ENCODE assay signal across 31 mouse cellular contexts in genomic region chr11:45885606-45886230, GRCm38 (mm10). TPM values are rescaled to one million over a fixed set of nuclear protein-coding genes. Genes with fewer than 3 reads are reported as not detected.
DNase-seq lines count a peak whose midpoint lies in the region; ATAC-seq and TF ChIP-seq lines count a peak whose summit lies in the region.
"Had no signal": no experiment of that assay in that cellular context is flagged by ENCODE, and none has a peak within 500 bp of the region (broad histone marks: within the 10 kb centered on the region; RNA-seq: fewer than 3 reads in every experiment).

No protein-coding gene starts in this region.

- H3K4me2 ChIP-seq in forebrain, embryonic 12.5 days, result no peak overlapping the region
- H3K4me2 ChIP-seq in forebrain, embryonic 13.5 days, result no peak overlapping the region
- no peak overlapping the region for H3K4me2 ChIP-seq in midbrain, embryonic 12.5 days (replicated peaks)
- H3K4me2 ChIP-seq: heart, embryonic 13.5 days; hindbrain, embryonic 14.5 days; limb, embryonic 13.5 days; liver, embryonic 15.5 days; lung, embryonic 14.5 days; neural tube, embryonic 12.5 days had no signal

- H3K27ac ChIP-seq in forebrain, embryonic 12.5 days, result peak overlapping the region; percentile 69; the same call in 1 of the 2 replicates
- H3K27ac ChIP-seq in forebrain, embryonic 13.5 days, result no peak overlapping the region
- peak overlapping the region; percentile 10 for H3K27ac ChIP-seq in midbrain, embryonic 12.5 days (replicated peaks)
- H3K27ac ChIP-seq in midbrain, embryonic 10.5 days (replicated peaks), result no peak overlapping the region
- H3K27ac ChIP-seq in ES-E14 (ENCODE audit: insufficient read depth, low read depth, low read length, poor library complexity, severe bottlenecking), result no peak overlapping the region
- no peak overlapping the region for H3K27ac ChIP-seq in left cerebral cortex, adult 2 months
- H3K27ac ChIP-seq: heart, embryonic 13.5 days; limb, embryonic 13.5 days; liver, embryonic 15.5 days; neural tube, embryonic 12.5 days; stomach, postnatal 0 days had no signal

- H3K36me3 ChIP-seq in forebrain, embryonic 12.5 days (replicated peaks), result peaks cover 28% of the 10 kb centered on the region
- H3K36me3 ChIP-seq in forebrain, embryonic 13.5 days (ENCODE audit: poor library complexity, severe bottlenecking), result peaks cover 32% of the 10 kb centered on the region
- H3K36me3 ChIP-seq in midbrain, embryonic 12.5 days, result peaks cover 35% of the 10 kb centered on the region; the same call in 1 of the 2 replicates
- H3K36me3 ChIP-seq in midbrain, embryonic 10.5 days, result peaks cover 59% of the 10 kb centered on the region
- peaks cover 11% of the 10 kb centered on the region; the same call in 1 of the 2 replicates for H3K36me3 ChIP-seq in ES-E14 (ENCODE audit: control insufficient read depth, insufficient read depth, low read length, poor library complexity, severe bottlenecking)

- WGBS in forebrain, embryonic 12.5 days, result 69% methylated on average over 5 of the region's 5 CpGs
- 72% methylated on average over 5 of the region's 5 CpGs for WGBS in forebrain, embryonic 13.5 days
- 71% methylated on average over 5 of the region's 5 CpGs for WGBS in midbrain, embryonic 12.5 days
- WGBS in midbrain, embryonic 10.5 days, result 78% methylated on average over 5 of the region's 5 CpGs

- TF ChIP-seq CTCF in left cerebral cortex, adult 2 months (IDR thresholded peaks at IDR 0.05), result no peak

- no peak overlapping the region for H3K4me3 ChIP-seq in forebrain, embryonic 12.5 days (replicated peaks)
- no peak overlapping the region for H3K4me3 ChIP-seq in forebrain, embryonic 13.5 days
- no peak overlapping the region for H3K4me3 ChIP-seq in midbrain, embryonic 12.5 days
- H3K4me3 ChIP-seq in midbrain, embryonic 10.5 days, result no peak overlapping the region
- H3K4me3 ChIP-seq in ES-E14 (ENCODE audit: insufficient read depth in 1 of 2, low read depth in 1 of 2, low read length in 2 of 2, poor library complexity in 1 of 2, severe bottlenecking in 1 of 2), result no peak overlapping the region
- no peak overlapping the region for H3K4me3 ChIP-seq in left cerebral cortex, adult 2 months
- H3K4me3 ChIP-seq: erythroblast, embryonic 14.5 days; heart, embryonic 13.5 days; limb, embryonic 13.5 days; liver, embryonic 15.5 days; myocyte; neural tube, embryonic 12.5 days had no signal

- H3K9ac ChIP-seq in forebrain, embryonic 12.5 days, result no peak overlapping the region
- no peak overlapping the region for H3K9ac ChIP-seq in forebrain, embryonic 13.5 days
- no peak overlapping the region for H3K9ac ChIP-seq in midbrain, embryonic 12.5 days (replicated peaks)
- no peak overlapping the region for H3K9ac ChIP-seq in ES-E14 (ENCODE audit: insufficient read depth, low read depth, low read length, poor library complexity, severe bottlenecking)
- H3K9ac ChIP-seq: heart, embryonic 13.5 days; hindbrain, embryonic 14.5 days; limb, embryonic 13.5 days; liver, embryonic 15.5 days; lung, embryonic 14.5 days; neural tube, embryonic 12.5 days had no signal

- no peak for ATAC-seq in forebrain, embryonic 12.5 days (ENCODE audit: low FRiP score)
- ATAC-seq in forebrain, embryonic 13.5 days, result no peak
- ATAC-seq in midbrain, embryonic 12.5 days (ENCODE audit: low FRiP score, low read depth), result no peak
- ATAC-seq: intestine, postnatal 0 days; Patski had no signal

- in situ Hi-C loops in ES-E14 (cut with MboI; ENCODE audit: low sequenced_read_pairs in 2 of 2, unreplicated experiment in 2 of 2), result no loop called here

- DNase-seq in midbrain, embryonic 10.5 days (ENCODE audit: low spot score), result no peak
- DNase-seq in ES-E14 (ENCODE audit: low read depth, low spot score), result peak; percentile 17
- no peak for DNase-seq in left cerebral cortex, adult 2 months (ENCODE audit: extremely low spot score in 1 of 2, low spot score in 2 of 2)
- no peak for DNase-seq in cerebellum, adult 11-12 months
- DNase-seq: adrenal gland, postnatal 25 days; cerebellum, adult 18-20 months; cerebellum, postnatal 14 days; gastrocnemius, postnatal 36 days; heart, postnatal 10 days; kidney, adult 9 months; kidney, postnatal 10 days; layer of hippocampus, postnatal 36 days; lung, embryonic 14.5 days; lung, postnatal 14 days; right cerebral cortex, adult 18-20 months; right cerebral cortex, postnatal 4 days; thymus, adult 18-20 months; thymus, postnatal 25 days had no signal

- H3K4me1 ChIP-seq in forebrain, embryonic 12.5 days, result peaks cover 31% of the 10 kb centered on the region
- peaks cover 40% of the 10 kb centered on the region for H3K4me1 ChIP-seq in forebrain, embryonic 13.5 days
- peaks cover 19% of the 10 kb centered on the region for H3K4me1 ChIP-seq in midbrain, embryonic 12.5 days
- H3K4me1 ChIP-seq in midbrain, embryonic 10.5 days, result peaks cover 9% of the 10 kb centered on the region
- H3K4me1 ChIP-seq in ES-E14 (ENCODE audit: control insufficient read depth in 2 of 2, insufficient read depth in 2 of 2, low read length in 2 of 2, poor library complexity in 1 of 2), result peaks cover 8 to 11% of the 10 kb centered on the region in 2 experiments; a peak in 3 of 4 replicates

- H3K9me3 ChIP-seq in forebrain, embryonic 12.5 days, result no peaks in the 10 kb centered on the region
- H3K9me3 ChIP-seq in forebrain, embryonic 13.5 days (replicated peaks), result no peaks in the 10 kb centered on the region
- H3K9me3 ChIP-seq in midbrain, embryonic 12.5 days, result no peaks in the 10 kb centered on the region
- no peaks in the 10 kb centered on the region for H3K9me3 ChIP-seq in midbrain, embryonic 10.5 days (replicated peaks)
- no peaks in the 10 kb centered on the region for H3K9me3 ChIP-seq in ES-E14 (ENCODE audit: control insufficient read depth, insufficient read depth, low read depth, low read length)
- H3K9me3 ChIP-seq: heart, embryonic 13.5 days; limb, embryonic 13.5 days; liver, embryonic 15.5 days; neural tube, embryonic 12.5 days had no signal

- intact Hi-C loops in left cerebral cortex, adult 2 months (cut with DNase I), result loop anchor here (10.0 kb wide), 1 partner anchor 131 kb away; no protein-coding TSS in a partner anchor

- H3K27me3 ChIP-seq in forebrain, embryonic 12.5 days, result no peaks in the 10 kb centered on the region
- H3K27me3 ChIP-seq in forebrain, embryonic 13.5 days, result no peaks in the 10 kb centered on the region
- H3K27me3 ChIP-seq in midbrain, embryonic 12.5 days, result no peaks in the 10 kb centered on the region
- H3K27me3 ChIP-seq in midbrain, embryonic 10.5 days (ENCODE audit: low read depth, poor library complexity, severe bottlenecking), result no peaks in the 10 kb centered on the region
- H3K27me3 ChIP-seq: heart, embryonic 13.5 days; limb, embryonic 13.5 days; liver, embryonic 15.5 days; neural tube, embryonic 12.5 days; Patski had no signal

TF ChIP-seq in ES-E14, 5 proteins besides CTCF, POLR2A, EP300 and RAD21:
- 0 out of 2 replicates have a peak, but pooled peaks have one; percentile 27 for TF ChIP-seq MAFK (IDR thresholded peaks at IDR 0.05; ENCODE audit: insufficient read depth, low read depth, low read length)
- no peak for TF ChIP-seq HCFC1 (IDR thresholded peaks at IDR 0.05; ENCODE audit: borderline replicate concordance, insufficient read depth, low read length)
- no peak for TF ChIP-seq CHD2 (IDR thresholded peaks at IDR 0.05; ENCODE audit: low read depth, low read length)
- no peak for TF ChIP-seq ZNF384 (IDR thresholded peaks at IDR 0.05; ENCODE audit: low read depth, low read length)
TF ChIP-seq in ES-E14: peak in this region for 1.

RNA-seq across cellular contexts. Expression of gene Clint1, which starts 33.9 kb away (rescaled TPM):
- polyA plus RNA-seq in forebrain, embryonic 12.5 days (2016; fragmentation: Nextera tagmentation; extraction: Ambion mirVana), result 76.0 and 77.9 TPM in 2 replicates
- polyA plus RNA-seq in forebrain, embryonic 13.5 days (2015; fragmentation: Nextera tagmentation; extraction: Ambion mirVana), result 49.8 and 51.0 TPM in 2 replicates
- 78.3 and 78.7 TPM in 2 replicates for polyA plus RNA-seq in midbrain, embryonic 12.5 days (2016; fragmentation: Nextera tagmentation; extraction: Ambion mirVana)
- polyA plus RNA-seq in midbrain, embryonic 10.5 days (2016; fragmentation: Nextera tagmentation; extraction: Ambion mirVana), result 57.8 and 60.3 TPM in 2 replicates
- total RNA-seq in ES-E14 (2012; rRNA removed), result 31.0 and 40.7 TPM in 2 replicates
- 10 to 100 TPM; 52.5 to 53.4 TPM for total RNA-seq in left cerebral cortex, adult 2 months (2021)

RNA-seq across cellular contexts. Expression of gene Lsm11, which starts 59.0 kb away (rescaled TPM):
- polyA plus RNA-seq in forebrain, embryonic 12.5 days (2016; fragmentation: Nextera tagmentation; extraction: Ambion mirVana), result 9.3 and 11.5 TPM in 2 replicates
- 8.7 and 8.8 TPM in 2 replicates for polyA plus RNA-seq in forebrain, embryonic 13.5 days (2015; fragmentation: Nextera tagmentation; extraction: Ambion mirVana)
- polyA plus RNA-seq in midbrain, embryonic 12.5 days (2016; fragmentation: Nextera tagmentation; extraction: Ambion mirVana), result 13.9 and 16.4 TPM in 2 replicates
- 7.3 and 9.1 TPM in 2 replicates for polyA plus RNA-seq in midbrain, embryonic 10.5 days (2016; fragmentation: Nextera tagmentation; extraction: Ambion mirVana)
- total RNA-seq in ES-E14 (2012; rRNA removed), result 7.7 and 7.9 TPM in 2 replicates
- 10 to 100 TPM; 25.4 to 26.6 TPM for total RNA-seq in left cerebral cortex, adult 2 months (2021)

Comparison
In these comparisons a context has a peak if more than half of its experiments do, and no peak if none do; other contexts are left out.
1. H3K27ac ChIP-seq: peak in forebrain, embryonic 12.5 days (single experiment) and midbrain, embryonic 12.5 days (single experiment); none in forebrain, embryonic 13.5 days (single experiment), midbrain, embryonic 10.5 days (single experiment), ES-E14 (single experiment) and left cerebral cortex, adult 2 months (single experiment).